Mouse (Mus musculus) brown adipose tissue, adult 24 weeks (tissue): ENCODE measurements around the gene Slc9a1. TPM values are rescaled to one million over a fixed set of nuclear protein-coding genes. Genes with fewer than 3 reads are reported as not detected.

Experiments used
- H3K27ac ChIP-seq: fragments of 200-500 bp; replicated peaks from 2 replicates; pipeline ENCODE4 v1.5.1; 2012; ENCODE audit warnings: low read depth, mild to moderate bottlenecking, low read length
- H3K4me1 ChIP-seq: fragments of 200-500 bp; 2 replicates; pipeline ENCODE4 v1.6.1; 2012; ENCODE audit warnings: low read length, mixed read lengths; ENCODE audit not compliant: control insufficient read depth, insufficient read depth, insufficient read length
- H3K4me3 ChIP-seq: fragments of 200-500 bp; 2 replicates; pipeline ENCODE4 v1.5.1; 2012; ENCODE audit warnings: low read depth, mild to moderate bottlenecking, low read length, moderate library complexity; ENCODE audit not compliant: insufficient read depth
- polyA plus RNA-seq: library from polyadenylated mRNA; stranded (reverse); fragments of >200 nt; gene quantifications from 2 replicates; pipeline ENCODE4 v1.2.4, GENCODE M21; 2012; ENCODE audit not compliant: missing spikeins, insufficient read depth, insufficient read length

Gene Slc9a1
- polyA plus RNA-seq, 1 experiment, result 8.6 TPM

DNA sequence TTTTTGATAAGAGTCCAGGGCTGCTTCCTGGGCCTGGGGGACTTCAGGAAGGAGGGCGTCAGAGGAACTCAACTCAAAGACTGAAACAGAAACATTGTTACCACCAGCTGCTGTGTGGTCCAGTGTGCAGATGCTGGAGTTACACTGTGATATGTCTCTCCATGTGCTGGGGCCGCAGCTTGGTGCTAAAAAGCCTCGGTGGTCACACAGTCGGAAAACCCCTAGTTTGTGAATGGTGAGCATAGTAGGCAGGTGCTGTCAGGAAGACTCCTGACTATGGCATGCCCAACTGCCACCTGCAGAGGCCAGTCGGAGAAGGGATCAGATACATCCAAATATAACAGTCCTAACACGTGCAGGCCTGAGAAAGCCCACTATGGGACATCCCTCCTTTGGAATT is 54.2 kb downstream of the Slc9a1 start:
- Histone ChIP-seq H3K4me1 (no peaks in the 10 kb centered on the region), H3K4me3 (no peak overlapping the region), H3K27ac (no peak overlapping the region)

DNA sequence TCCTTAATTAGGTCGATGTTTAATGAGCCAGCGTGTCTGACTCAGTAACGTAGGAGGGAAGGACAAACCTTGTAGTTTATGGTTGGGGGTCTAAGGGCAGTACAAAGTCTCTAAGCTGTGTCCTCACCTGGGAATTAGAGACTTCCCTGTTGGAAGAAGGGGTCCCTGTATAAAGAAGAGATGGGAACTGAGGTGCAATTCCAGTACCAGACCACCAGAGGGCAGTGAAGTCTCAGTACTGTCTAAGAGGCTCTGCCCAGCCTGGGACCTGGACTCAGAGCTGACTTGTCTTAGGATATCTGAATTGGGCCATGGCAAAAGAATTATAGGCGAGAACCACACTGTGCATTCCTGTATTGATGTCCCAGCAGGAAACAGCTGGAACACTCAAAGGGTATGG is 54.6 kb downstream of the Slc9a1 start:
- H3K4me3 ChIP-seq, result no peak overlapping the region
- no peak overlapping the region for H3K27ac ChIP-seq
- H3K4me1 ChIP-seq, result no peaks in the 10 kb centered on the region

DNA sequence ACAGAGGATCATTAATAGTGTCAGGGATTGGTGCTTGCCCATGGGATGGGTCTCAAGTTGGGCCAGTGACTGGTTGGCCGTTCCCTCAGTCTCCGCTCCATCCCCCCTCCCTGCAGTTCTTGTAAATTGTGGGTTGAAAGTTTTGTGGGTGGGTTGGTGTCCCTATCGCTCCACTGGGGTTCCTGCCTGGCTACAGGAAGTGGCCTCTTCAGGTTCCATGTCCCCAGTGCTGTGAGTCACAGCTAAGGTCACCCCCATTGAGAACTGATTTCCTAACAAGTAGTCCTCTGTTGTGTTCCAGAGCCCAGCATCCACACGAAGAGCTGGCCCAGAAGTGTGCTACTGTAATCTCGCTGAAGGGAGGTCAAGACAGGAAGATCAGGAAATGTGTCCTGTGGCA is 56.6 kb downstream of the Slc9a1 start:
- Histone ChIP-seq H3K27ac (no peak overlapping the region), H3K4me3 (no peak overlapping the region), H3K4me1 (no peaks in the 10 kb centered on the region)

DNA sequence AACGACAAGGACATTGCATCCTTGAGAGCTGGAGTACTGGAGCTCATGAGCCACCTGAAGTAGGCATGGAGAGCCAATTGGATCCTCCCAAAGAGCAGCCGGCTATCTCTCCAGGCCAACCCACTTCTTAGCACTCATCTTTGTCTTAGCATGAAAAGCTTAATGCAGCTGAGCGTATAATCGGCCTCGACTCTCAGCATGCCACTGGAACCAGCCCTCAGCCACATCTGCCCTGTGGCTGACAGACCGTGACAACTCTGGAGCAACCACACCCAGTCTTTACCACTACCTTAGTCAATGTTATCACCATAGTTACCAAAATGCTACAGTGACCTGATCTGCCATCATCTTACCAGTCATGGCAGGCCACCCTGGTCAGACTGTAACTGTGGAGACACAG is 62.0 kb downstream of the Slc9a1 start:
- Histone ChIP-seq H3K27ac (no peak overlapping the region), H3K4me3 (no peak overlapping the region), H3K4me1 (no peaks in the 10 kb centered on the region)

DNA sequence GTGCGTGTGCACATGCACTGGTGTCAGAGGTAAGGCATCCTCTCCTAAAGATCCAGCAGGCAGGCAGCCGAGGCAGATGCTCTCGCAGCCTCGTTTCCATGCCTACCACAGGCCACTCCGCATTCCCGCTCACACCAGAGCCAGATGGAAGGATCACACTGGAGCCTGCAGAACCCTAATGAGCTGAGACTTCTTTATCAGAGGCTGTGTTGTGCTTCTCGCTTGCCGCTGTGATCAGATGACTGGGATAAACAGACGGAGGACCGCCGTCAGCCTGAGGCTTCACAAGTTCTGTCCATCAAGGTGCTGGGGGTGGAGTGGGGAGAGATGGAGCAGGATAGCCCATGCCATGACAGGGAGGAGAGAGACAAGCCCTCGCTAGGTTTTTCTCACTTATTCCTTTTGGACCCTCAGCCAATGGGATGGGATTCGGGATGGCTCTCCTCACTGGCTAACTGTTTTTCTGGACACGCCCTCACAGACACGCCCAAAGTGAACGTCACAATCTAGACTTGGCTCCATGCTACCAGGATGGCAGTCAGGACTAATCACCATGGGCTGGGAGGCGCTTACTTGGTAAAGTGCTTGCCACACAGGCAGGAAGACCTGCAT is 63.2 kb downstream of the Slc9a1 start:
- H3K27ac ChIP-seq, result no peak overlapping the region
- H3K4me1 ChIP-seq, result no peaks in the 10 kb centered on the region
- H3K4me3 ChIP-seq, result no peak overlapping the region

DNA sequence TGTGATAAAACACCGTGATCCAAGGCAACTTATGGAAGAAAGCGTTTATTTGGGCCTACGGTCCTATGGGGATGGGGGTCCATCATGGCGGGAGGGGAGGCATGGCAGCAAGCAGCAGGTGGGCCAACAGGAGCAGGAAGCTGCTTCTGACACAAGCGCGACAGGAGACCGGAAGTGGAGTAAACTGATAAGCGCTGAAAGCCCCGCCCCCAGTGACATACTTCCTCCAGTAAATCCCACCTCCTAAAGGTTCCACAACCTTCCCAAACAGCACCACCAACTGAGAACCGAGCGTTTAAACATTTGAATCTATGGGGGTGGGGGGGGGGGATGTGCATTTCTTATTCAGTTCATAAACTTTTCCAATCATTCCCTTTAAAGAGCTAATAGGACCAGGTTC is 66.4 kb downstream of the Slc9a1 start:
- 0 out of 2 replicates have a peak, but pooled peaks cover 3% of the 10 kb centered on the region for H3K4me1 ChIP-seq
- no peak overlapping the region for H3K27ac ChIP-seq
- H3K4me3 ChIP-seq, result no peak overlapping the region

DNA sequence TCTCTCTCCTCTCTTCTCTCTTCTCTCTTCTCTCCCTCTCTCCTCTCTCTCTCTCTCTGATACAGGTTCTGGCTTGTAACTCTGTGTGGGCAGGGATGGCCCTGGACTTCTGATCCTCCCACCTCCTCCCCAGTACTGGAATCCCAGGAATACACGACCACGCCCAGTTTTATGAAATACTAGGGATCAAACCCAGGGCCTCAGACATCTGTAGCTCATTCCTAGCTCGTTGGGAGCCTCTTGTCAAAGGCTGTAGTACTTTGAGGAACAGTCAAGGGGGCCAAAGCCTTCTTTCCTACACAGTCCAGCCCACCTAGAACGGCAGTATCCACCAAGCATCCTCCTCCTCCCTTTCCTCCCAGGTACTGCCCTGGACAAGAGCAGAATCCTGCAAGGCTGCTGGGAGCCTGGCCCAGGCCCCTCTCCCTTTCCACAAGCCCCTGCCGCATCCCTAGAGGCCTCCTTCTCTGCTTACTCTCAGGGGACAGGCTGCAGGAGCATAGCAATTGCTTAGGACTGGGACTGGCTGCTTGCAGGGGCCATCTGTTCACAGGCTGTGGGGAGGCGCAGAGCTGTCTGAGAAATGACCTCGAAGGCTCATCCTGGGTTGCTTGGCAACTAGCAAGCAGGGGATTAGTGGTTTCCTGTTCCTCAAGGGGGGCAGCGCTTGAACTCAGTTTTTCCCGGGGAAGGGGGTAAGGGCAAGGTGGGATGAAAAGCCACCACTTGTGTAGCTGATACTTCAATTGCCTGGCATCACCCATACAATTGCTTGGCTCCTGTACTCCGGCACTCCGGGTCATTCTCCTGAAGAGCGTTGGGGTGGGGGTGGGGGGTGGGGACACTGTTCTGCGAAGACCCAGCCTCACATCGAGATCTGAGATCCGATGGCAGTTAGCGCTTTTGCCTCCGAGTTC is 70.2 kb downstream of the Slc9a1 start:
- 0 out of 2 replicates have a peak, but pooled peaks cover 3% of the 10 kb centered on the region for H3K4me1 ChIP-seq
- peak overlapping the region; percentile 35 for H3K4me3 ChIP-seq
- H3K27ac ChIP-seq, result no peak overlapping the region

DNA sequence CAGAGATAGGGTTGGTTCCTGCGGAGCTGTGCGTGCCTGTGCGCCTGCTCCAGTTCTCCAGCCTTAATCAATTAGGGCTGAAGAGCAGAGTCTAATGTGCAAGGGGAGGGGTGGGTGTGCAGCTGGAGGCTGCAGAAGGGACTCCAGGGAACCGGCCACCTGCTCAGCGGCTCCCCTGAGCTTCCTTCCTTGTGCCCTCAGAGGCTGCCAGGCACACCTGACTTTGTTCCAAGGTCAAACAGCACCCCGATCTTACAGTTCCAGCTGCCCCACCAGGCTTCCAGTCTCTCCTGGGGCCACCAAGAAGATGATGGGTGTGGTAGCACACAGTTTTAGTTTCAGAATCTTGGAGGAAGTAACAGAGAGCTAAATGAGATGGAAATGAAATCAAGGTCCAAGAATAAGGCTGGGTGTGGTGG is 70.9 kb downstream of the Slc9a1 start:
- H3K4me1 ChIP-seq, result 0 out of 2 replicates have a peak, but pooled peaks cover 3% of the 10 kb centered on the region
- H3K4me3 ChIP-seq, result peak overlapping the region; percentile 35
- H3K27ac ChIP-seq, result no peak overlapping the region

DNA sequence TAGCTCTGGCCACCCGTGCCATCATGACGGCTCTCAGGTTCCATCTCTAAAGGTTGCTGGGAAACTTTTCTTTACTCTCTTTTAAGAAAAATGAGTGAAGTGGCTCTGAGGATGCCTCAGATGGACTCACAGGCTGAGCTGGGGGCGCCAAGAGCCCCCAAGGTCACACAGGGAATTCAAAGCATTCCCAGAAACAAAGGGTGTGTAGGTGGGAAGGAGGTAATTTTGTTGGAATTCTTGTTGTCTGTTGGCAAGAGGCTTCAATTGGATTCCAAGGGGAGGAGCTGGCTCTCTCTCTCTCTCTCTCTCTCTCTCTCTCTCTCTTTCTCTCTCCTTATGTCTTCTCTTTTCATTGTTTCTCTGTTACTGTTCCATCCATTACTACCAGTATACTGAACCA is 72.7 kb downstream of the Slc9a1 start:
- Histone ChIP-seq H3K4me1 (0 out of 2 replicates have a peak, but pooled peaks cover 3% of the 10 kb centered on the region), H3K4me3 (no peak overlapping the region), H3K27ac (no peak overlapping the region)

DNA sequence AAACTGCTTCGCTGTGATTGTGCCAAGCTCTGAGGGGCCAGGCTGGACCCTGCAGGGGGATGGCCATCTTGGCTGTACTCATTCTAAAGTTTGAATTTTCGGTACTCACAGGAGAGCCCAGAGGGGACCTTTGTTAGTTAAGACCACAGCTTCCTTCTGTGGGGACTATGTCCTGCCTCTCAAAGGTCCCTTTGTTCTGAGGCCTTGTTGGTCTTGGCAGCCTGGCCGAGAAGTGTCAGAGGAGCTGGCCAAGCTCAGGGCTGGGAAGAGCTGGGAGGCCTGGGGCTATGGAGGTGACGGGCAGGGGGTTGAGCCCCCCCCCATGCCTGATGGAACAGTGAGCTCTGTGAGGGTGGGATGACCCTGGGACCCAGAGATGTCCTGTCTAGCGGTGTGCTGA is 73.6 kb downstream of the Slc9a1 start:
- Histone ChIP-seq H3K4me1 (0 out of 2 replicates have a peak, but pooled peaks cover 3% of the 10 kb centered on the region), H3K4me3 (no peak overlapping the region), H3K27ac (no peak overlapping the region)

DNA sequence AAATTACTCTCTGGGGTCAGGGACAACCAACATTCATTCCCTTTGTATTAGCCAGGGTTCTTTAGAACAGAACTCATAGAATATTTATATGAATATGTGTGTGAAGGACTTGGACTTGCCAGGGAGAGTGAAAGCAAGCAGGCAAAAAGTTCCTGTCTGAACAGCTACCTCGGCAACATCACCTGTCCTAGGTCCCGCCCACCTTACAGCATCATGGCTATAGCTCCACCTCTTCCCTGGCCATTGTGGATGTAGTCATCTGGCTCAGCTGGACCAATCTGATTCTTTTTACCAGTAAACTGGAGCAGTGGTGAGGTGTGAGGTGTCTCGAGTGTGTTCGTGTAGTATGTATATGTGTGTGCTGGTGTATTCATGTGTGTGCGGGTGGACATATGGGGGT is 76.2 kb downstream of the Slc9a1 start:
- H3K4me3 ChIP-seq, result no peak overlapping the region
- no peaks in the 10 kb centered on the region for H3K4me1 ChIP-seq
- no peak overlapping the region for H3K27ac ChIP-seq

DNA sequence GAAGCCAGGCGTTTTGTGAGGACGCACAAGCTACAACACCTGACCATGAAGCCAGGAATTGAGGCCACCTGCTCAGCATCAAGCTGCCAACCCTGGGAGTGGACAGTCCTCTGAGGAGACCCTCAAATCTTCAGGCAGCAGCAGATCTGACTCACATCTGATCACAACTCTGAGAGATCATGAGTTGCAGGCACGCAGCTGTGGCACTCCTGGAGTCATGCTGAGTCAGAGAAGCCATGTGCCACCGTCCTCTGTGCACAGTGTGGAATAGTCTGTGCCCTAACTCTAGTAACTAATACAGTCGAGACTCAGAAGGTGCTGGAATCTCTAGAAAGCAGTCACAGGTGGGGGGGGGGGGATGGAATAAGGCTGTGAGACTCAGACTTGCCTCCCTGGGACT is 77.9 kb downstream of the Slc9a1 start:
- Histone ChIP-seq H3K4me3 (no peak overlapping the region), H3K4me1 (no peaks in the 10 kb centered on the region)

DNA sequence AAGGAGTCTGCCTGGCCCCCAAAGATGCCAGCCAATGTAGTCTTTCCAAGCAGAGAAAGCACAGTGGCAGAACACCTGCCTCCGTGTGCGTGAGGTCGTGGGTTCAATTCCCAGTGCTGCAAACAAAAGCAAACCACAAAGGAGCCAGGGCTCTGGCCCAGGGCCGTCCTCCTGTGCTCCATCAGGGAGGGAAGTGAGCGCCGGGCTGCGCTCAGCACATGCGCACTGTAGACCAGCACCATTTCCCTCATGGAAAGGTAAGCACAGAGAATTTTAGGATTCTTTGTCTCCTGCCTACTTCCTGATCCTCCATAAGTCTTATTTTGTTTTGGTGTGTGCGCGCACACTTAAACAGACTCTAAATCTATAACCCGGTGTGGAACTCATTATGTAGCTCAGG is 78.5 kb downstream of the Slc9a1 start:
- Histone ChIP-seq H3K4me1 (no peaks in the 10 kb centered on the region), H3K27ac (no peak overlapping the region)

More for the DNA sequence above, 77.9 kb downstream of the Slc9a1 start:
- H3K27ac ChIP-seq, result no peak overlapping the region

DNA sequence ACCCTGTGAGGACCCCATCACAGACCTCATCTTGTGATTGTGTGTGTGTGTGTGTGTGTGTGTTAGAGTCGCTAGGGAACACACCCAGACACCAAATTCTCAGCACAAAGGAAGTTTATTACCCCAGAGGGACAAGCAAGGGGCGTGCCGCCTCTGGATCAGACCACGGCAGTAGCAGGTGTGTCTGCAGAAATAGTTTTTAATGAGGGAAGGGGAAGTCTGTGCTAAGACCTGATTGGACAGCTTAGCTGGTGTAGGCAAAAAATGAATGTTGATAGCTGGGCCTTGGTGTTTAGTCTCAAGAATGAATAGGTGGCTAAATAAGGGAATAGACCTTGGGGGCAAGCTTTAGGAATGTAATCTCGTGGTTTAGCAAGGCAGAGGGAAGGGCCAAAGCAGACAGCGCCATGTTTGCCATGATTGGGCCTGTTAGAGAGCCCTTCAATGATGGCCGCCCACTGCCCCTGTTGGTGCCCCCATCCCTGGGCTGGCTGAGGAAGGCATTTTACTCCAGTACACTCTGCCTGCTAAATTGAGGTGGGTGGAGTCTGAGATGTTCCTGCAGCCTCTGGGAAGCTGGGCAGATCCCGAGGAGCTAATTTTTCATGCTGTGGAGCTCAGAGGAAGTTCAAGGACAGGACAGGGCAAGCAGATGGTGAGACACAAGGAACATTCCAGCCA is 79.3 kb downstream of the Slc9a1 start:
- Histone ChIP-seq H3K4me3 (no peak overlapping the region), H3K27ac (no peak overlapping the region), H3K4me1 (no peaks in the 10 kb centered on the region)

More for the DNA sequence above, 78.5 kb downstream of the Slc9a1 start:
- H3K4me3 ChIP-seq, result no peak overlapping the region

DNA sequence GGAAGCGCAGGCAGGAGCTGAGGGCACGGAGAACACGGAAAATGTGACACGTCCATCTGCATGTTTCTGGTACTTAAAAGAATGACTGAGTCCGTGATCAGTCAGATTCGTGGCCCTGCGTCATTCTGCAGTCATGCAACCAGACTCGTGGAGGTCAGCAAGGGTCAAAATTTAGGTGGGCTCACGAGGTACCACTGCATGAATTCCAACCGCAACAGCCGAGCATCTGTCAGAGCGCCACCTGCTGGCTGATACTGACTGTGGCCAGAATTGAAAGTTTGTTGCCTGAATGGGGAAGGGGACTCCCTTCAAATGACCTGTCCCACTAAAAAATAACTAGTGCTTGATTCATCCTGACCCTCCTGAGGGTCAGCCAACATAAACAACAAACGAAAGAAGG is 80.2 kb downstream of the Slc9a1 start:
- Histone ChIP-seq H3K4me1 (no peaks in the 10 kb centered on the region), H3K27ac (no peak overlapping the region), H3K4me3 (no peak overlapping the region)
